ENCODE assay signal across 21 mouse cellular contexts in the genomic region with DNA sequence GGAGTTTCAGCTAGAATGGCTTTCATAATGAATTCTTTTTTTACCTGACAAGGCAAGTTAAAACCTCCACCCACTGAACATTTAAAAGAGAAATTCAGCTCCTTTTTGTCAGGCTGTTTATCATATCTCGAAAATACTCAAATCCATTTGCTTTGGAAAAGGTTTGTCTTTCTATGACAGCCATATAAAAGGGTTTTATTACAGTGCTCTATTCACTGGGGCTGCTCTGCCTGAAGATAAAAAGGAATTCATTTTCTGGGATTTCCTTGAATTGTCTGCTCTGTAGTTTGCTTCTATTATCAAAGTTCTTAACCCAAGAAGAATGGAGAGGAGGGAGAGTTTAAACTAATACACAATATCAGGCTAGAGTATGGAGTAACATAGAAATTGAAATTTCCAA.
"Had no signal": no experiment of that assay in that cellular context is flagged by ENCODE, and none has a peak within 500 bp of the region (broad histone marks: within the 10 kb centered on the region; RNA-seq: fewer than 3 reads in every experiment).

No protein-coding gene starts in this region.

- ATAC-seq: hindbrain, postnatal 0 days; liver, embryonic 12.5 days had no signal

- H3K4me3 ChIP-seq: heart, adult 2 months; heart, embryonic 13.5 days; heart, embryonic 15.5 days; hindbrain, embryonic 12.5 days; layer of hippocampus, adult 2 months; left cerebral cortex, adult 2 months; limb, embryonic 10.5 days; limb, embryonic 12.5 days; liver, embryonic 12.5 days had no signal

- H3K9me3 ChIP-seq: heart, embryonic 13.5 days; heart, embryonic 15.5 days; hindbrain, embryonic 12.5 days; limb, embryonic 10.5 days; limb, embryonic 12.5 days; liver, embryonic 12.5 days had no signal

- H3K9ac ChIP-seq: heart, embryonic 13.5 days; heart, embryonic 15.5 days; hindbrain, embryonic 12.5 days; hindbrain, embryonic 14.5 days; limb, embryonic 12.5 days; liver, embryonic 12.5 days had no signal

- DNase-seq: gastrocnemius, postnatal 14 days; gastrocnemius, postnatal 36 days; heart, adult 2 months; heart, postnatal 14 days; heart, postnatal 36 days; kidney, adult 18-20 months; kidney, postnatal 10 days; kidney, postnatal 25 days; kidney, postnatal 4 days; liver had no signal

- H3K27me3 ChIP-seq: heart, embryonic 13.5 days; heart, embryonic 15.5 days; hindbrain, embryonic 12.5 days; limb, embryonic 12.5 days; liver, embryonic 12.5 days had no signal

- H3K4me1 ChIP-seq: heart, embryonic 13.5 days; heart, embryonic 15.5 days; hindbrain, embryonic 12.5 days; liver, embryonic 12.5 days had no signal

- H3K4me2 ChIP-seq: heart, embryonic 11.5 days; heart, embryonic 13.5 days; heart, embryonic 15.5 days; hindbrain, embryonic 12.5 days; hindbrain, embryonic 14.5 days; limb, embryonic 12.5 days; liver, embryonic 12.5 days had no signal

- H3K27ac ChIP-seq: heart, adult 2 months; heart, embryonic 13.5 days; heart, embryonic 15.5 days; hindbrain, embryonic 12.5 days; hindbrain, embryonic 14.5 days; hindbrain, postnatal 0 days; layer of hippocampus, adult 2 months; left cerebral cortex, adult 2 months; limb, embryonic 10.5 days; limb, embryonic 12.5 days; liver, embryonic 12.5 days had no signal

- H3K36me3 ChIP-seq: heart, embryonic 13.5 days; heart, embryonic 15.5 days; hindbrain, embryonic 12.5 days; limb, embryonic 10.5 days; limb, embryonic 12.5 days; liver, embryonic 12.5 days had no signal
